Mouse (Mus musculus) olfactory bulb, adult 2 months (tissue): ENCODE measurements at regions not wholly inside any gene's neighbourhood (a gene's known extent, or its start where the extent isn't known, plus 50 kb on each side); places are given as distances from the start of the nearest gene placed in this dataset.

Experiments used
- H3K27ac ChIP-seq: fragments of 200-500 bp; 2 replicates; pipeline ENCODE4 v1.5.1; 2012; ENCODE audit warnings: low read depth, low read length; ENCODE audit not compliant: insufficient read depth
- H3K4me1 ChIP-seq: fragments of 200-500 bp; 2 replicates; pipeline ENCODE4 v1.6.1; 2012; ENCODE audit warnings: low read length; ENCODE audit not compliant: control insufficient read depth, insufficient read depth
- H3K4me3 ChIP-seq: fragments of 200-500 bp; 2 replicates; pipeline ENCODE4 v1.5.1; 2012; ENCODE audit warnings: mild to moderate bottlenecking, low read depth, low read length, moderate library complexity; ENCODE audit not compliant: insufficient read depth
- CTCF ChIP-seq: fragments of 200-500 bp; IDR thresholded peaks from 2 replicates; pipeline ENCODE4 v1.5.1; 2012; ENCODE audit warnings: low read depth, mild to moderate bottlenecking, low read length, moderate library complexity; ENCODE audit not compliant: insufficient read depth
- POLR2A ChIP-seq: fragments of 200-500 bp; IDR thresholded peaks from 2 replicates; pipeline ENCODE4 v1.6.1; 2012; ENCODE audit warnings: mild to moderate bottlenecking, low read depth, low read length, moderate library complexity; ENCODE audit not compliant: insufficient read depth
- WGBS: fragments of 180-500 bp; shearing (Covaris S2); methylation state at CpG from one replicate; pipeline ENCODE4 v1.1.7; 2018; 5-methylcytosine and 5-hydroxymethylcytosine counted together

- WGBS = 34% methylated on average over 3 of the region's 3 CpGs
- Histone ChIP-seq H3K4me3 (no peak overlapping the region), H3K4me1 (no peaks in the 10 kb centered on the region), H3K27ac (no peak overlapping the region)
- no peak for TF ChIP-seq CTCF
- no peak for TF ChIP-seq POLR2A
Observed at GRCm38 (mm10) chr4:55735453-55735852, 203.2 kb upstream of the Klf4 start.

- peaks cover 4% of the 10 kb centered on the region; the same call in 1 of the 2 replicates for H3K4me1 ChIP-seq
- no peak overlapping the region for H3K4me3 ChIP-seq
- no peak for TF ChIP-seq POLR2A
- TF ChIP-seq CTCF = no peak
- H3K27ac ChIP-seq = no peak overlapping the region
- 100% methylated on average over 1 of the region's 1 CpGs for WGBS
Observed at GRCm38 (mm10) chr4:55734331-55734730, 202.1 kb upstream of the Klf4 start.

GRCm38 (mm10) chr4:55733223-55733622, 201.0 kb upstream of the Klf4 start:
- H3K27ac ChIP-seq = no peak overlapping the region
- no peak overlapping the region for H3K4me3 ChIP-seq
- WGBS = 73% methylated on average over 4 of the region's 4 CpGs
- peaks cover 4% of the 10 kb centered on the region; the same call in 1 of the 2 replicates for H3K4me1 ChIP-seq
- TF ChIP-seq POLR2A (no peak), CTCF (no peak)

GRCm38 (mm10) chr4:55732006-55732405, 199.7 kb upstream of the Klf4 start:
- no peak overlapping the region for H3K27ac ChIP-seq
- WGBS = 33% methylated on average over 4 of the region's 4 CpGs

GRCm38 (mm10) chr4:55730266-55730665, 198.0 kb upstream of the Klf4 start:
- TF ChIP-seq CTCF (no peak), POLR2A (no peak)
- peaks cover 4% of the 10 kb centered on the region; the same call in 1 of the 2 replicates for H3K4me1 ChIP-seq
- H3K4me3 ChIP-seq = no peak overlapping the region
- H3K27ac ChIP-seq = no peak overlapping the region
- WGBS = 74% methylated on average over 4 of the region's 4 CpGs

More at GRCm38 (mm10) chr4:55732006-55732405, 199.7 kb upstream of the Klf4 start:
- H3K4me1 ChIP-seq = peaks cover 4% of the 10 kb centered on the region; the same call in 1 of the 2 replicates
- no peak for TF ChIP-seq POLR2A
- TF ChIP-seq CTCF = no peak
- no peak overlapping the region for H3K4me3 ChIP-seq

- 90% methylated on average over 2 of the region's 2 CpGs for WGBS
- TF ChIP-seq POLR2A = no peak
- TF ChIP-seq CTCF = no peak
Observed at GRCm38 (mm10) chr4:55727178-55727577, 194.9 kb upstream of the Klf4 start.

GRCm38 (mm10) chr4:55726081-55726480, 193.8 kb upstream of the Klf4 start:
- 81% methylated on average over 19 of the region's 19 CpGs for whole genome bisulfite sequencing
- Histone ChIP-seq H3K4me1 (peaks cover 4% of the 10 kb centered on the region; the same call in 1 of the 2 replicates), H3K27ac (no peak overlapping the region), H3K4me3 (no peak overlapping the region)
- no peak for TF ChIP-seq CTCF
- no peak for TF ChIP-seq POLR2A

More at GRCm38 (mm10) chr4:55727178-55727577, 194.9 kb upstream of the Klf4 start:
- Histone ChIP-seq H3K27ac (no peak overlapping the region), H3K4me3 (no peak overlapping the region), H3K4me1 (peaks cover 4% of the 10 kb centered on the region; the same call in 1 of the 2 replicates)

- Histone ChIP-seq H3K4me3 (no peak overlapping the region), H3K4me1 (no peaks in the 10 kb centered on the region), H3K27ac (no peak overlapping the region)
- TF ChIP-seq CTCF (no peak), POLR2A (no peak)
- 93% methylated on average over 1 of the region's 1 CpGs for WGBS
Observed at GRCm38 (mm10) chr4:55724286-55724685, 192.0 kb upstream of the Klf4 start.

GRCm38 (mm10) chr4:55723124-55723523, 190.9 kb upstream of the Klf4 start:
- TF ChIP-seq CTCF (no peak), POLR2A (no peak)
- H3K4me3 ChIP-seq = no peak overlapping the region
- no peak overlapping the region for H3K27ac ChIP-seq
- H3K4me1 ChIP-seq = no peaks in the 10 kb centered on the region
- 70% methylated on average over 1 of the region's 1 CpGs for WGBS

GRCm38 (mm10) chr4:55722388-55722787, 190.1 kb upstream of the Klf4 start:
- WGBS = 90% methylated on average over 8 of the region's 8 CpGs

GRCm38 (mm10) chr4:55721834-55722233, 189.6 kb upstream of the Klf4 start:
- H3K4me3 ChIP-seq = no peak overlapping the region
- WGBS = 83% methylated on average over 2 of the region's 2 CpGs
- H3K4me1 ChIP-seq = no peaks in the 10 kb centered on the region
- H3K27ac ChIP-seq = no peak overlapping the region
- no peak for TF ChIP-seq CTCF
- no peak for TF ChIP-seq POLR2A

More at GRCm38 (mm10) chr4:55722388-55722787, 190.1 kb upstream of the Klf4 start:
- Histone ChIP-seq H3K27ac (no peak overlapping the region), H3K4me1 (no peaks in the 10 kb centered on the region), H3K4me3 (no peak overlapping the region)
- TF ChIP-seq CTCF (no peak), POLR2A (no peak)
